Mouse (Mus musculus): Measurements from ENCODE around the gene Itfg2.

The Itfg2 gene

GRCm38 (mm10) chr6:128435474-128435873 is 10.7 kb upstream of the Itfg2 start:
- DNase-seq (ENCODE audit: low read depth, low spot score) = no peak

- no peak for DNase-seq (ENCODE audit: low read depth, low spot score)
Measured at GRCm38 (mm10) chr6:128433566-128433965, 8.8 kb upstream of the Itfg2 start.

- DNase-seq (ENCODE audit: low read depth, low spot score) = no peak
Measured at GRCm38 (mm10) chr6:128432356-128432915, 7.7 kb upstream of the Itfg2 start.

GRCm38 (mm10) chr6:128429826-128430225 is 5.1 kb upstream of the Itfg2 start:
- peak; percentile 70 for DNase-seq (ENCODE audit: low read depth, low spot score)

GRCm38 (mm10) chr6:128429300-128429699 is 4.6 kb upstream of the Itfg2 start:
- no peak for DNase-seq (ENCODE audit: low read depth, low spot score)

- no peak for DNase-seq (ENCODE audit: low read depth, low spot score)
Measured at GRCm38 (mm10) chr6:128427571-128427970, 2.8 kb upstream of the Itfg2 start.

GRCm38 (mm10) chr6:128425046-128425445 is 315 bp upstream of the Itfg2 start:
- no peak for DNase-seq (ENCODE audit: low read depth, low spot score)

- DNase-seq (ENCODE audit: low read depth, low spot score) = no peak
Measured at GRCm38 (mm10) chr6:128423496-128424268, 1.0 kb downstream of the Itfg2 start.

- DNase-seq (ENCODE audit: low read depth, low spot score) = no peak
Measured at GRCm38 (mm10) chr6:128421480-128421879, 3.3 kb downstream of the Itfg2 start.

GRCm38 (mm10) chr6:128421036-128421435 is 3.7 kb downstream of the Itfg2 start:
- DNase-seq (ENCODE audit: low read depth, low spot score) = no peak

GRCm38 (mm10) chr6:128418076-128418475 is 6.7 kb downstream of the Itfg2 start:
- no peak for DNase-seq (ENCODE audit: low read depth, low spot score)

- DNase-seq (ENCODE audit: low read depth, low spot score) = no peak
Measured at GRCm38 (mm10) chr6:128416169-128416568, 8.6 kb downstream of the Itfg2 start.

- DNase-seq (ENCODE audit: low read depth, low spot score) = peak; percentile 74
Measured at GRCm38 (mm10) chr6:128411115-128411514, 13.6 kb downstream of the Itfg2 start.

GRCm38 (mm10) chr6:128410305-128410704 is 14.4 kb downstream of the Itfg2 start:
- no peak for DNase-seq (ENCODE audit: low read depth, low spot score)

GRCm38 (mm10) chr6:128408544-128409125 is 16.1 kb downstream of the Itfg2 start:
- peak; percentile 44 for DNase-seq (ENCODE audit: low read depth, low spot score)

GRCm38 (mm10) chr6:128404708-128405107 is 20.0 kb downstream of the Itfg2 start:
- DNase-seq (ENCODE audit: low read depth, low spot score) = no peak

- no peak for DNase-seq (ENCODE audit: low read depth, low spot score)
Measured at GRCm38 (mm10) chr6:128399421-128400185, 25.1 kb downstream of the Itfg2 start.

GRCm38 (mm10) chr6:128398996-128399395 is 25.7 kb downstream of the Itfg2 start, which contains the start of gene Nrip2:
TSS of gene Nrip2 (plus strand) at chr6:128399296.
- DNase-seq (ENCODE audit: low read depth, low spot score) = no peak

- no peak for DNase-seq (ENCODE audit: low read depth, low spot score)
Measured at GRCm38 (mm10) chr6:128397574-128398261, 27.0 kb downstream of the Itfg2 start.

- DNase-seq (ENCODE audit: low read depth, low spot score) = no peak
Measured at GRCm38 (mm10) chr6:128390683-128391082, 34.0 kb downstream of the Itfg2 start.

- DNase-seq (ENCODE audit: low read depth, low spot score) = no peak
Measured at GRCm38 (mm10) chr6:128389185-128389584, 35.5 kb downstream of the Itfg2 start.
